In genomic region chr1:165247085-165247484, GRCm38 (mm10) we compare ENCODE assay signal across 12 mouse cellular contexts. TPM values are rescaled to one million over a fixed set of nuclear protein-coding genes. Genes with fewer than 3 reads are reported as not detected.
A peak's percentile ranks its signal among the peaks of the same experiment; 100 is the strongest.
DNase-seq lines count a peak whose midpoint lies in the region; ATAC-seq lines count a peak whose summit lies in the region.
"Had no signal": no experiment of that assay in that cellular context is flagged by ENCODE, and none has a peak within 500 bp of the region (broad histone marks: within the 10 kb centered on the region; RNA-seq: fewer than 3 reads in every experiment).

No protein-coding gene starts in this region.

- no peaks in the 10 kb centered on the region for H3K27me3 ChIP-seq in heart, embryonic 12.5 days (replicated peaks)
- H3K27me3 ChIP-seq in hindbrain, embryonic 11.5 days (ENCODE audit: control insufficient read depth, insufficient read depth, low read length): no peaks in the 10 kb centered on the region
- H3K27me3 ChIP-seq: hindbrain, embryonic 12.5 days had no signal

- DNase-seq in heart, adult 18-20 months: peak; percentile 50 to 58
- DNase-seq in urinary bladder, postnatal 14 days (ENCODE audit: low spot score): peak; percentile 46
- DNase-seq in urinary bladder, postnatal 4 days (ENCODE audit: low spot score in 2 of 2): no peak
- peak; percentile 53 for DNase-seq in gastrocnemius, postnatal 25 days
- no peak for DNase-seq in hindbrain, embryonic 11.5 days (ENCODE audit: low spot score)
- no peak for DNase-seq in left cerebral cortex, adult 8-10 months (ENCODE audit: low spot score in 2 of 2)
- DNase-seq: left cerebral cortex, postnatal 4 days; thymus, postnatal 25 days had no signal

- no peak overlapping the region for H3K9ac ChIP-seq in heart, embryonic 12.5 days
- no peak overlapping the region for H3K9ac ChIP-seq in hindbrain, embryonic 11.5 days (ENCODE audit: low read depth, low read length)
- H3K9ac ChIP-seq: hindbrain, embryonic 12.5 days; liver, embryonic 14.5 days had no signal

- no peaks in the 10 kb centered on the region for H3K9me3 ChIP-seq in heart, embryonic 12.5 days (replicated peaks)
- no peaks in the 10 kb centered on the region for H3K9me3 ChIP-seq in hindbrain, embryonic 11.5 days (ENCODE audit: control insufficient read depth, low read length)
- H3K9me3 ChIP-seq: hindbrain, embryonic 12.5 days had no signal

- WGBS in heart, embryonic 12.5 days: 67% methylated on average over 5 of the region's 5 CpGs
- 87% methylated on average over 5 of the region's 5 CpGs for WGBS in hindbrain, embryonic 11.5 days

- no peak overlapping the region for H3K4me2 ChIP-seq in heart, embryonic 12.5 days
- H3K4me2 ChIP-seq in hindbrain, embryonic 11.5 days (replicated peaks; ENCODE audit: low read depth, low read length): no peak overlapping the region
- H3K4me2 ChIP-seq: hindbrain, embryonic 12.5 days had no signal

- H3K27ac ChIP-seq in heart, embryonic 12.5 days (ENCODE audit: poor library complexity, severe bottlenecking): no peak overlapping the region
- H3K27ac ChIP-seq in hindbrain, embryonic 11.5 days (ENCODE audit: low read depth, low read length): no peak overlapping the region
- H3K27ac ChIP-seq: hindbrain, embryonic 12.5 days; liver, embryonic 14.5 days had no signal

- no peaks in the 10 kb centered on the region for H3K36me3 ChIP-seq in heart, embryonic 12.5 days
- no peaks in the 10 kb centered on the region for H3K36me3 ChIP-seq in hindbrain, embryonic 11.5 days (ENCODE audit: control insufficient read depth, insufficient read depth, low read length)
- H3K36me3 ChIP-seq: hindbrain, embryonic 12.5 days had no signal

- H3K4me3 ChIP-seq in heart, embryonic 12.5 days: no peak overlapping the region
- H3K4me3 ChIP-seq in hindbrain, embryonic 11.5 days (ENCODE audit: low read depth, low read length): no peak overlapping the region
- H3K4me3 ChIP-seq: hindbrain, embryonic 12.5 days had no signal

- no peaks in the 10 kb centered on the region for H3K4me1 ChIP-seq in heart, embryonic 12.5 days (replicated peaks)
- no peaks in the 10 kb centered on the region for H3K4me1 ChIP-seq in hindbrain, embryonic 11.5 days (replicated peaks; ENCODE audit: control insufficient read depth, insufficient read depth, low read length)
- H3K4me1 ChIP-seq: hindbrain, embryonic 12.5 days had no signal

- no peak for ATAC-seq in heart, embryonic 12.5 days (ENCODE audit: insufficient number of reproducible peaks, low FRiP score)
- no peak for ATAC-seq in hindbrain, embryonic 11.5 days (ENCODE audit: low FRiP score)
- ATAC-seq in granulocyte monocyte progenitor cell, adult 5-6 weeks (replicated peaks; ENCODE audit: poor library complexity, severe bottlenecking): no peak

RNA-seq across cellular contexts. Expression of gene Tiprl, which starts 10.3 kb away (rescaled TPM):
- 10 to 100 TPM; 34.6 to 45.4 TPM for total RNA-seq in heart, adult 18-20 months (2021)
- 89.7 and 92.2 TPM in 2 replicates for polyA plus RNA-seq in heart, embryonic 12.5 days (2016; fragmentation: Nextera tagmentation; extraction: Ambion mirVana)
- total RNA-seq in gastrocnemius, postnatal 25 days (2021): 10 to 100 TPM; 15.9 to 21.0 TPM
- 111 and 117 TPM in 2 replicates for polyA plus RNA-seq in hindbrain, embryonic 11.5 days (2014; fragmentation: Nextera tagmentation; extraction: Ambion mirVana)
- total RNA-seq in granulocyte monocyte progenitor cell, adult 5-6 weeks (2014; fragmentation: Nextera tagmentation): 18.6 and 36.5 TPM in 2 replicates
- total RNA-seq in granulocyte monocyte progenitor cell, adult 5-6 weeks (2017): 58.2 and 107 TPM in 2 replicates
- total RNA-seq in left cerebral cortex, adult 8-10 months (2022): 10 to 100 TPM; 60.6 to 65.5 (median 62.1) TPM

RNA-seq across cellular contexts. Expression of gene Gpr161, which starts 48.5 kb away (rescaled TPM):
- 1 to 10 TPM; 1.2 TPM for total RNA-seq in heart, adult 18-20 months (2021)
- polyA plus RNA-seq in heart, embryonic 12.5 days (2016; fragmentation: Nextera tagmentation; extraction: Ambion mirVana): 0.88 and 1.0 TPM in 2 replicates
- 1 to 10 TPM; 1.3 TPM for total RNA-seq in gastrocnemius, postnatal 25 days (2021)
- 2.6 and 3.3 TPM in 2 replicates for polyA plus RNA-seq in hindbrain, embryonic 11.5 days (2014; fragmentation: Nextera tagmentation; extraction: Ambion mirVana)
- 0.17 and 0.21 TPM in 2 replicates for total RNA-seq in granulocyte monocyte progenitor cell, adult 5-6 weeks (2014; fragmentation: Nextera tagmentation)
- 0.05 and 0.60 TPM in 2 replicates for total RNA-seq in granulocyte monocyte progenitor cell, adult 5-6 weeks (2017)
- total RNA-seq in left cerebral cortex, adult 8-10 months (2022): 10 to 100 TPM in 1 of 4 experiments, 1 to 10 TPM in 3; 7.7 to 10.1 (median 9.0) TPM

RNA-seq across cellular contexts. Expression of gene Sft2d2, which starts 52.8 kb away (rescaled TPM):
- total RNA-seq in heart, adult 18-20 months (2021): 10 to 100 TPM; 14.8 to 15.4 TPM
- 30.5 and 31.2 TPM in 2 replicates for polyA plus RNA-seq in heart, embryonic 12.5 days (2016; fragmentation: Nextera tagmentation; extraction: Ambion mirVana)
- total RNA-seq in gastrocnemius, postnatal 25 days (2021): 1 to 10 TPM; 7.4 to 7.5 TPM
- 11.1 and 11.8 TPM in 2 replicates for polyA plus RNA-seq in hindbrain, embryonic 11.5 days (2014; fragmentation: Nextera tagmentation; extraction: Ambion mirVana)
- total RNA-seq in granulocyte monocyte progenitor cell, adult 5-6 weeks (2014; fragmentation: Nextera tagmentation): 22.2 and 27.7 TPM in 2 replicates
- total RNA-seq in granulocyte monocyte progenitor cell, adult 5-6 weeks (2017): 22.4 and 27.2 TPM in 2 replicates
- 10 to 100 TPM; 16.4 to 20.4 (median 16.8) TPM for total RNA-seq in left cerebral cortex, adult 8-10 months (2022)

Comparison
In these comparisons a context has a peak if more than half of its experiments do, and no peak if none do; other contexts are left out.
1. DNase-seq: peak in heart, adult 18-20 months (2 of 2), urinary bladder, postnatal 14 days (single experiment) and gastrocnemius, postnatal 25 days (single experiment); none in urinary bladder, postnatal 4 days (0 of 2), hindbrain, embryonic 11.5 days (single experiment) and left cerebral cortex, adult 8-10 months (0 of 2).